Mouse (Mus musculus) liver, embryonic 14.5 days (tissue): ENCODE results near the gene Pcca.

Experiments
- CTCF ChIP-seq: IDR thresholded peaks from 2 replicates; pipeline ENCODE4 v1.5.1; 2016; ENCODE audit warnings: antibody characterized with exemption, low read depth, control low read depth
- EP300 ChIP-seq: IDR thresholded peaks from 2 replicates; pipeline ENCODE4 v1.6.1; 2016; ENCODE audit warnings: antibody characterized with exemption, low read depth

- TF ChIP-seq CTCF (no peak), EP300 (no peak)
These were observed 228.5 kb downstream of the Pcca start for GRCm38 (mm10) chr14:122762603-122763002.
